Mouse (Mus musculus): ENCODE results near the gene Smpd3. TPM values are rescaled to one million over a fixed set of nuclear protein-coding genes. Genes with fewer than 3 reads are reported as not detected.

Smpd3 gene
- polyA plus RNA-seq (2012) = not detected in 2 replicates

DNA sequence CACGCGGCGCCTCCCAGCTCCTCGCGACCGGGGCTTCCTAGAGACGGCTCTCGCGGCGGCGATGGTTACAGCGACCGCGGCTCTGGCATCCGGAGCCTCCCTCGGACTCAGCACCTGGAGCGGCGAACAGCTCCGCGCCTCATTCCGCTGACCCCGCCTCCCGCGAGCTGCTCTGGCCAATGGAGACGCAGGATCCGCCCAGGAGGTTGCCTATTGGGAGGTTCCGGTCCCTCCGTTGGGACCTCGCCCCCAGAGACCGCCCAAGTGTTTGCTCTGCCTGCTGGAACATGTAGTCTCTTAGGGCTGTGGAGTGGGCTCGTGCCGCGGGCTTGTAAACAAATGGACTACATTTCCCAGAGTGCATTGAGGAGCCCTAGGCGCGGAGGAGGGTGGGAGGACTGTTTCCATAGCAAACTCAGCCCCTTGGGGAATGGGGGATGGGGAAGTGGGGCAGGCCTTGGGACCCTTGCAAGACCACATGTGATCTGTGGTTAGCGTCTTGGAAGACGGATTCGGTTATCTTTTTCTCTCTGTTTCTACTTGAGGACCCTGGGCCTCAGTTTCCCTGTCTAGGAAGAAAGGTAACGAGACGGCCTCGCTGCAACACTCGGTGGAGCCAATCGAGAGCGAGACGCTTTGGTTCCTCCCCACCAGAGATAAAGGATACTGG, at the start of gene Smpd3:
Gene Smpd3 (minus strand): TSS at position 137 of the 670 bp plus-strand sequence.
- TF ChIP-seq GATA1 (IDR thresholded peaks at IDR 0.05; ENCODE audit: low read length) = no peak

GRCm38 (mm10) chr8:106381026-106381425, 43.2 kb upstream of the Smpd3 start:
- TF ChIP-seq GATA1 (IDR thresholded peaks at IDR 0.05; ENCODE audit: low read length) = no peak

GRCm38 (mm10) chr8:106379357-106379756, 41.6 kb upstream of the Smpd3 start:
- TF ChIP-seq GATA1 (IDR thresholded peaks at IDR 0.05; ENCODE audit: low read length) = no peak

DNA sequence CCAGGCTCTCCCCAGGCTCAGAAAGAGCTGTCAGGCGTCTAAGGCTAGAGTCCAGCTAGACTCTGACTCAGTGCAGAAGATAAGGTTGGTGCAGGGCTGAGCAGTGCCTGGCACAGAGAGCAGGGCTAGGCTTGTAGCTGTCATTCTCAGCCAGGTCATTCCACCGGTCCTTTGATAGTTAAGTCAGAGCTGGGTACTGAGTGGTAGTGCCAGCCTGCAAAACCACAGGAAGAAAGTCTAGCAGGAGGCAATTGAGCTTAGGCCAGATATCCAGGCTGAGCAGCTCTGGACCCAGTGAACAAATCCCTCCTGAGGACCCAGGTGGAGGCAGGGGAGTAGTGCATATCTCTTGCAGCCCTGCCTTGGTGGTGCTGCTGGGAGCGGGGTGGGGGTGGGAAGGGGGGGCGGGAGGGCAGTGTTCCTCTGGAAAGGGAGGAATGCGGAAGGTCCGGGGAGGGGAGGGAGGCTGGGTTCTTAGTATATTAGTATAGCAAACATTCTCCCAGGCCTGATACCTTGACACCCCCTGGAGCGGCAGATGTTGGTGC, 40.8 kb upstream of the Smpd3 start:
- no peak for TF ChIP-seq GATA1 (IDR thresholded peaks at IDR 0.05; ENCODE audit: low read length)

DNA sequence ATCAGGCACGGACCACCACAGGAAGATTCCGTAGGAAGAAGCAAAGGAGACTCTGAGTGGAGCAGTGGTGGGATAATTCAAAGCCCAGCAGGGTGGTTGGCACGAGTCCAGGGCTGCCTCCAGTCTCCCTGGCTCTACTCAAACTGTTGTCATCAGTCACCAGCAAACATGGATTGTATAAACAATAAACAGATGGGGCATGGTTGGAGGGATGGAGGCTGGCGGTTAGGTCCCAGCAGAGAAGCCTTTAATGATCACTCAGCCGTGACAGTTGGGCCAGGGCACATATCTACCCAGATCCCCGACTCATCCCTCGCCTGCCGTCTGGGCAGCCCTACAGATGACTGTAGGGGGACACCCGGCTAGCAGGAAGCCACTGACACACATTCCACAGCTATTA, 39.1 kb upstream of the Smpd3 start:
- no peak for TF ChIP-seq GATA1 (IDR thresholded peaks at IDR 0.05; ENCODE audit: low read length)

DNA sequence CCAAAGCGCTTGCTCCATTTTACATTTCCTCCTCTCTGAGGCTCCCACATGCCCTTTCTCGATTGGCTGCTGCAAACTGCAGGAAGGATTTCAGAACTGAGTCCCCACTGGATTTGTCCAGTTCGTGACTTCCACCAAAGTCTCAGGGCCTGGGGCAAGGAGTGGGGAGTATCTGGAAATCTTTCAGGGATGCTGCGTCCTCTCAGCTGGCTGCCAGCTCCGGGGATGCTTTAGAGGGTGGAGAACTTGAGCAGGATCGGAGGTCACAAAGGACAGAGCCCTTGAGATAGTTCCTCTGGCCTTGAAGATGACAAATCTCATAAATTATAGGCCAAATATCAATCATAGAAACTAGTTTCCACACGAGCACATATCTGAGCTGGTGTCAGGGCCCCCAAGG, 38.2 kb upstream of the Smpd3 start:
- no peak for TF ChIP-seq GATA1 (IDR thresholded peaks at IDR 0.05; ENCODE audit: low read length)

DNA sequence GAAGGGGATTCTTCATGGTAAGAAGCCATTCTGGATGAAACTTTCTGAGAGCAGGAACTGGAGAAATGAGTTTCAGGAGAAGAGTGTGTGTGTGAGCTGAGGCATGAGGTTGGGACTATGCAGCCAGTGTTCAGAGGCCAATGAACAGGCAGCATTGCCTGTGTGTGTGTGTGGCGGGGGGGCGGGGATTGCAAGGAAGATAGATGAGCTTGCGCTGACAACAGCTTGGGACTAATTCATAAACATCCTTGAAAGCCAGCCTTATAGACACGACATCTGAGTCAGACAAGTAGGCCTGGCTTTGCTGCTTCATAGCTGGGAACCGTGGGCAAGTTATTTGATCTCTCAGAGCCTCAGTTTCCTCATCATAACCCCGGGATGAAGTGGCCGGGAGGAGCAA, 31.3 kb upstream of the Smpd3 start:
- TF ChIP-seq GATA1 (IDR thresholded peaks at IDR 0.05; ENCODE audit: low read length) = no peak

GRCm38 (mm10) chr8:106368501-106368900, 30.7 kb upstream of the Smpd3 start:
- TF ChIP-seq GATA1 (IDR thresholded peaks at IDR 0.05; ENCODE audit: low read length) = no peak

GRCm38 (mm10) chr8:106364837-106365236, 27.0 kb upstream of the Smpd3 start:
- peak; percentile 14 for TF ChIP-seq GATA1 (IDR thresholded peaks at IDR 0.05; ENCODE audit: low read length)

DNA sequence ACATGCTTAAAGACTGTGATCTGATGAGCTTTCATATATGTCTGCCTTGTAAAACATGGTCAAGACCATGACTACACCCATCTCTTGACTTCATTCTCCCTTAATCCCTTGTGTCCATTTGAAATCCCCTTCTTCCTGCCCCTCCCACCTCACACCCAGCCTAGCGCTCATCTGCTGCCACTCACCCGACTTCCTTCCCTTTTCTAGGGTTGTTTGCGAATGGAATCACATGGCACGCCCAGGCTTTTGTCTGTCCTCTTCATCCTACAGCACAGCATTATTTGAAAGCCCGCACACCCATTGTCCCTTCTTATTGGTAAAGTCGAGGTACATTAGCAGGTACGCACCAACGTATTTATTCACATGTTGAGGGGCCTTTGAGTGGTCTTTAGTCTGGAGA, 26.5 kb upstream of the Smpd3 start:
- TF ChIP-seq GATA1 (IDR thresholded peaks at IDR 0.05; ENCODE audit: low read length) = no peak

GRCm38 (mm10) chr8:106363321-106363720, 25.5 kb upstream of the Smpd3 start:
- TF ChIP-seq GATA1 (IDR thresholded peaks at IDR 0.05; ENCODE audit: low read length) = no peak

DNA sequence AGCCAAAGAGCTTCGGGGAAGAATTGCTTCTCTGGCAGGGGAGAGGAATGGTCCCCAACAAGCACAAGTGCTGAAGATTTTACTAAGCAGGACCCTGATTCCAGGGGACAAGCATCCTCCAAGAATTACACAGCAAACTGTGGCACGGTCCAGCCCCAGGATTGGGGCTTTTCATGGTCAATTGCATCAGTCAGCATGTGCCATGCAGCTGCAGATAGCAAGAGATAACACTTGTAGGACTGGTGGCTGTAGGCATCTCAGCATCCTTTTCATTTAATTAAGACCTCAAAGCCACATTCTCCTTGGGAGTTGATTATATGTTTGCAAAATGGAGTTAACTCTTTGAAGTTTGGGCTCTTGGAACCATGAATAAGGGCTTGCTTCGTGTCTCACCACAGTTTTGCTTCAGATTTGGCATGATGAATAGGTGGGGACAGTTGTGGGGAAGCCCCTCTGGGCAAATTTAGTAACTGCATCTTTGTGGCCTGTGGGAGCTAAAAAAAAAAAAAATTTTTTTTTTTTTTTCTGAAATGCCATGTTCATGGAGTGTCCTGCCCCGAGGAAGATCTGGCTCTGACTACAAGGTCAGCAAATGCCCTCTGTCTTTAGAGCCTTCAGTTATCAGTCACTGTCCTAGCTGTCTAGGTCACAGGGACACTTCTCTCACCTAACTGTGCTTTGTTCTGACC, 22.0 kb upstream of the Smpd3 start:
- TF ChIP-seq GATA1 (IDR thresholded peaks at IDR 0.05; ENCODE audit: low read length) = no peak

GRCm38 (mm10) chr8:106351135-106351534, 13.3 kb upstream of the Smpd3 start:
- TF ChIP-seq GATA1 (IDR thresholded peaks at IDR 0.05; ENCODE audit: low read length) = no peak

DNA sequence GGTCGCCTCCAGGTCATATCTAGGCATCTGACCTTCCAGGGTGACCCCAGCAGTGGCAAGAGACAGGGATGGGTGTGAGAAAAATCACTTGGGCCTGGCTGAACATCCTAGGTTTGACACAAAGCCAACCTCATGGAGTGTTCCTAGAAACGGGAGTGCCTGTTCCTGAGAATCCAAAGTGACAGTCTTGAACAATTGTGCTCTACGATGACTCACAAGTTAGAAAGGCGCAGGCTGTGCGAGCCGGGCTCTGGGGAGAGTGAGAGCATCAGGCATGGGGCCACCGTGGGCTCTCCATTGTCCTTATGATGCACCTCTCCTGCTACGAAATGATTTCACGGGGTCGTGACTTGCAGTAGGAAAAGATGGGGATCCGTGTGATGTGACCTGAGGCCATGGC, 11.6 kb upstream of the Smpd3 start:
- TF ChIP-seq GATA1 (IDR thresholded peaks at IDR 0.05; ENCODE audit: low read length) = no peak

DNA sequence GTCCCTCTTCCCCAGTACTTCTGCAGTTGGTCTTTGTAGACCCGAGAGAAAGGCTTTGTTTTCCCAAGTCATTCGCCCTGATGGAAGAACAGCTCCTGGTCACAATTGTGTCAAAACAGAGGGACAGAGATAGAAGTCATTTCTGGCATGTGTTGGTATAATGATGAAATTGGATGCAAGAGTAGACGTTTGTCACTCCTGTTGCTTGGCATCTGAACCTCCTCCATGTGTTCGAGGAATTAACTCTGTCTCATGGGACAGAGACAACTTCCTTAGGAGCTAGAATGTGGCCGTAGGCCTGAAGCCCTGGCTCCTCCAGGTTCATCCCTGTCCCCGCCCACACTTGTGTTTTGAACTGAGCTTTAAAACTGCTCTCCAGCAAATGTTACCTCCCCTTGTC, 8.3 kb upstream of the Smpd3 start:
- no peak for TF ChIP-seq GATA1 (IDR thresholded peaks at IDR 0.05; ENCODE audit: low read length)

DNA sequence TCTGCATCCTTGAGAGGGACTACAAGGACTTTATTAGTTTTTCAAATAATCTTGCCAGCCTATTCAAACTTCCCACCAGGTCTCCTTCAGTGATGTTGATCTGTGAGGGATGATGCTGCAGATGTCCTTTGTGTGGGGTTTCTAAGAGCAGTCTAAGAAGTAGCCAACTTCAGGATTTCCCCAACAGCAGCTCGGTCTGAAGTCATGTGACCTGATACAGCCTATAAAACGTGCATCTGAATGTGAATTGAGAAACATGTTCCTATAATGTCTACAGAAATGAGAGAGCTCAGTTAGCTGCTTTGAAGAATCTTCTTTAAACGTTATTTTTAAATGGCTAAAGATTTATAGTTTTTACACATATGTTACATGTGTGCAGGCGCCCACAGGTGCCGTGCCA, 5.7 kb upstream of the Smpd3 start:
- no peak for TF ChIP-seq GATA1 (IDR thresholded peaks at IDR 0.05; ENCODE audit: low read length)

DNA sequence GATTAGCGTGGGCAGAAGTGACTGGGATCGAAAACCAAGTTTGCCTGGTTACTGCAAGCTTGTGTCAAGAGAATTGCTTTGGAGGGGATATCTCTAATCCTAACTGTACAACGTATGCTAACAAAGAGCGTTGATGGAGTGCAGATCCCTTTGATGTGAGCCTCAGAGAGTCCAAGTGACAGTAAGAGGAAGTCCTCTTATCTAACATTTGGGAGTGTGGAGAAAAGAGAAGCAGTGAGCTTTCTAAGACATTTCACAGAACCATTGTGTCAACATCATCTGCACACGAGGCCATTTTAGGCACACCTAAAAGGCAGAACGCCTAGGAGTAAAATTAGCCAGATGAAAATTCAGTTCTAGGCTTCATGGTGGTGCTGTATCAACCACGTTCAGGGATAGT, 5.0 kb upstream of the Smpd3 start:
- TF ChIP-seq GATA1 (IDR thresholded peaks at IDR 0.05; ENCODE audit: low read length) = no peak

Measured in G1E-ER4 (cell line).